Mouse (Mus musculus) adrenal gland, postnatal 25 days (tissue): ENCODE measurements around the gene Ankrd34b. TPM values are rescaled to one million over a fixed set of nuclear protein-coding genes. Genes with fewer than 3 reads are reported as not detected.

Experiments
- total RNA-seq: library from RNA; stranded (reverse); gene quantifications from 2 replicates; pipeline ENCODE4 v1.2.3, GENCODE M21; 2021

The Ankrd34b gene
- total RNA-seq, 1 experiment from 2014 or later: 1.0 TPM

Other genes with a start within 250 kb of the Ankrd34b start
- gene Gm20379, start 119.9 kb upstream of the Ankrd34b start, total RNA-seq: not detected in 2 replicates
- gene Dhfr, start 71.2 kb upstream of the Ankrd34b start, total RNA-seq: 4.3 and 5.4 TPM in 2 replicates
- 29.6 and 38.8 TPM in 2 replicates for gene Msh3, start 70.9 kb upstream of the Ankrd34b start, total RNA-seq
- 5.4 and 8.3 TPM in 2 replicates for gene Fam151b, start 58.1 kb downstream of the Ankrd34b start, total RNA-seq
- 25.6 and 27.4 TPM in 2 replicates for gene Zfyve16, start 105.0 kb downstream of the Ankrd34b start, total RNA-seq
- gene Spz1, start 150.3 kb downstream of the Ankrd34b start, total RNA-seq: not detected in 2 replicates
- gene Serinc5, start 185.2 kb downstream of the Ankrd34b start, total RNA-seq: 57.9 and 74.2 TPM in 2 replicates